Mouse (Mus musculus): ENCODE data around the gene Trub1. TPM values are rescaled to one million over a fixed set of nuclear protein-coding genes. Genes with fewer than 3 reads are reported as not detected.

The Trub1 gene
- total and polyA plus RNA-seq, 2 experiments from 2014 or later = 7.7 to 7.9 TPM

- Histone ChIP-seq H3K4me2 (ENCODE audit: low read depth, low read length) (no peak overlapping the region), H3K27ac (ENCODE audit: low read depth) (no peak overlapping the region), H3K4me3 (ENCODE audit: low read depth, low read length) (no peak overlapping the region), H3K9me3 (replicated peaks; ENCODE audit: control insufficient read depth, low read length) (no peaks in the 10 kb centered on the region), H3K36me3 (replicated peaks; ENCODE audit: control insufficient read depth, insufficient read depth, low read length) (peaks cover 26% of the 10 kb centered on the region), H3K27me3 (ENCODE audit: control insufficient read depth, insufficient read depth, low read length) (no peaks in the 10 kb centered on the region), H3K4me1 (ENCODE audit: control insufficient read depth, insufficient read depth) (no peaks in the 10 kb centered on the region), H3K9ac (replicated peaks; ENCODE audit: low read depth, low read length) (no peak overlapping the region)
- WGBS = 90% methylated on average over 8 of the region's 8 CpGs
- ATAC-seq (ENCODE audit: insufficient read depth, low read depth) = no peak
- no peak for TF ChIP-seq CTCF (IDR thresholded peaks at IDR 0.05; ENCODE audit: low read depth)
- no peak for TF ChIP-seq EP300 (IDR thresholded peaks at IDR 0.05; ENCODE audit: low read depth)
- DNase-seq (ENCODE audit: low spot score) = no peak
These were observed 11.0 kb downstream of the Trub1 start for GRCm38 (mm10) chr19:57463741-57464140.

GRCm38 (mm10) chr19:57465742-57466141 lies 13.0 kb downstream of the Trub1 start:
- TF ChIP-seq EP300 (IDR thresholded peaks at IDR 0.05; ENCODE audit: low read depth) (no peak), CTCF (IDR thresholded peaks at IDR 0.05; ENCODE audit: low read depth) (no peak)
- H3K9ac ChIP-seq (replicated peaks; ENCODE audit: low read depth, low read length) = no peak overlapping the region
- WGBS = 87% methylated on average over 7 of the region's 7 CpGs
- DNase-seq (ENCODE audit: low spot score) (no peak), ATAC-seq (ENCODE audit: insufficient read depth, low read depth) (no peak)
- no peaks in the 10 kb centered on the region for H3K27me3 ChIP-seq (ENCODE audit: control insufficient read depth, insufficient read depth, low read length)
- H3K4me3 ChIP-seq (ENCODE audit: low read depth, low read length) = no peak overlapping the region
- H3K36me3 ChIP-seq (replicated peaks; ENCODE audit: control insufficient read depth, insufficient read depth, low read length) = peaks cover 26% of the 10 kb centered on the region
- no peaks in the 10 kb centered on the region for H3K9me3 ChIP-seq (replicated peaks; ENCODE audit: control insufficient read depth, low read length)
- H3K27ac ChIP-seq (ENCODE audit: low read depth) = no peak overlapping the region
- H3K4me1 ChIP-seq (ENCODE audit: control insufficient read depth, insufficient read depth) = no peaks in the 10 kb centered on the region
- no peak overlapping the region for H3K4me2 ChIP-seq (ENCODE audit: low read depth, low read length)

DNA sequence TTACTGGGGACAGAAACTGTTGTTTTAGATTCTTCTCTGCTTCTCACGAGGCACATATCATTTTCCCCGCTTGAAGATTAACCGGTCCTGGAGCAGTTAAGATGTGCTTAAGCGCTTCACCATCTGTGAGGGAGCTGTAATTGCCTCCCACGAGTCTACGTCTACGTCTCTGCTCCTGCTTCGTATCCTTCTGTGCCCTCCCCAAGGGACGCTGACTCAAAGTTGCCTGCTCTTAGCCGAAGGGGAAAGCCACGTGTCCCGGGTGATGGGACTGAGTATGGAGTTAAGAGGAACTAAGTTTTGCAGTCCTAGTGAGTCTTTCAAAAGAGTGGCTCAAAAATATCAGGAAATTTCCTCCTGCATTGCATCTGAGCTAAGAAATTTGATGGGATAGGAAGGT lies 18.3 kb downstream of the Trub1 start:
- Histone ChIP-seq H3K9ac (replicated peaks; ENCODE audit: low read depth, low read length) (no peak overlapping the region), H3K4me3 (ENCODE audit: low read depth, low read length) (no peak overlapping the region), H3K9me3 (replicated peaks; ENCODE audit: control insufficient read depth, low read length) (no peaks in the 10 kb centered on the region), H3K4me2 (ENCODE audit: low read depth, low read length) (no peak overlapping the region), H3K27me3 (ENCODE audit: control insufficient read depth, insufficient read depth, low read length) (no peaks in the 10 kb centered on the region), H3K4me1 (ENCODE audit: control insufficient read depth, insufficient read depth) (peaks cover 7% of the 10 kb centered on the region), H3K36me3 (replicated peaks; ENCODE audit: control insufficient read depth, insufficient read depth, low read length) (peaks cover 18% of the 10 kb centered on the region), H3K27ac (ENCODE audit: low read depth) (no peak overlapping the region)
- WGBS = 78% methylated on average over 12 of the region's 12 CpGs
- no peak for TF ChIP-seq CTCF (IDR thresholded peaks at IDR 0.05; ENCODE audit: low read depth)
- DNase-seq (ENCODE audit: low spot score) (no peak), ATAC-seq (ENCODE audit: insufficient read depth, low read depth) (no peak)

DNA sequence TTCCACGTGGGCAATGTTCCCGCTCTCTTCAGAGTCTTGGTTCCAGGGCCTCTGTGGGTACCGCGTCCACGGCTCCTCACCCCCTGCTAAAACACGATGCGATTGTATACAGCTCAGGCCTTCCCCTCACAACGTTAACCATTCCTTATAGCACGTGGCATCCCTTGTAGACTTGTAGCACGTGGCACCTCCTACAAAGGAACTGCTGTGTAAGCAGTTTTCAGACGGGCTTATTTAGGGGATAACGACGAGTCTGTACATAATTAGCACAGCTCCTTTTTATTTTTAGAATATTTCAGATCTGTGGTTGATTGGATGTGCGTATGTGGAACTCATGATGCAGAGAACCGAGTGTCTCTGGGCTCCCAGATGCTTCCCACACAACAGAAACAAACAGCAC lies 19.5 kb downstream of the Trub1 start:
- ATAC-seq (ENCODE audit: insufficient read depth, low read depth) (no peak), DNase-seq (ENCODE audit: low spot score) (no peak)
- no peaks in the 10 kb centered on the region for H3K27me3 ChIP-seq (ENCODE audit: control insufficient read depth, insufficient read depth, low read length)
- no peak for TF ChIP-seq EP300 (IDR thresholded peaks at IDR 0.05; ENCODE audit: low read depth)
- TF ChIP-seq CTCF (IDR thresholded peaks at IDR 0.05; ENCODE audit: low read depth) = no peak
- no peak overlapping the region for H3K4me2 ChIP-seq (ENCODE audit: low read depth, low read length)
- H3K4me3 ChIP-seq (ENCODE audit: low read depth, low read length) = no peak overlapping the region
- no peak overlapping the region for H3K9ac ChIP-seq (replicated peaks; ENCODE audit: low read depth, low read length)
- WGBS = 87% methylated on average over 15 of the region's 15 CpGs
- H3K27ac ChIP-seq (ENCODE audit: low read depth) = no peak overlapping the region
- peaks cover 7% of the 10 kb centered on the region for H3K4me1 ChIP-seq (ENCODE audit: control insufficient read depth, insufficient read depth)
- no peaks in the 10 kb centered on the region for H3K9me3 ChIP-seq (replicated peaks; ENCODE audit: control insufficient read depth, low read length)
- H3K36me3 ChIP-seq (replicated peaks; ENCODE audit: control insufficient read depth, insufficient read depth, low read length) = peaks cover 12% of the 10 kb centered on the region

GRCm38 (mm10) chr19:57473301-57473700 lies 20.6 kb downstream of the Trub1 start:
- Histone ChIP-seq H3K4me2 (ENCODE audit: low read depth, low read length) (peak overlapping the region; percentile 50), H3K9me3 (replicated peaks; ENCODE audit: control insufficient read depth, low read length) (no peaks in the 10 kb centered on the region), H3K4me3 (ENCODE audit: low read depth, low read length) (peak overlapping the region; percentile 21; the same call in 1 of the 2 replicates), H3K36me3 (replicated peaks; ENCODE audit: control insufficient read depth, insufficient read depth, low read length) (peaks cover 7% of the 10 kb centered on the region), H3K27ac (ENCODE audit: low read depth) (no peak overlapping the region), H3K27me3 (ENCODE audit: control insufficient read depth, insufficient read depth, low read length) (no peaks in the 10 kb centered on the region), H3K9ac (replicated peaks; ENCODE audit: low read depth, low read length) (no peak overlapping the region), H3K4me1 (ENCODE audit: control insufficient read depth, insufficient read depth) (peaks cover 7% of the 10 kb centered on the region)
- DNase-seq (ENCODE audit: low spot score) (peak; percentile 63), ATAC-seq (ENCODE audit: insufficient read depth, low read depth) (peak; percentile 77)
- WGBS = 29% methylated on average over 16 of the region's 16 CpGs
- TF ChIP-seq CTCF (IDR thresholded peaks at IDR 0.05; ENCODE audit: low read depth) = no peak
- no peak for TF ChIP-seq EP300 (IDR thresholded peaks at IDR 0.05; ENCODE audit: low read depth)

GRCm38 (mm10) chr19:57475298-57475697 lies 22.6 kb downstream of the Trub1 start:
- Histone ChIP-seq H3K4me2 (ENCODE audit: low read depth, low read length) (no peak overlapping the region), H3K9ac (replicated peaks; ENCODE audit: low read depth, low read length) (no peak overlapping the region), H3K36me3 (replicated peaks; ENCODE audit: control insufficient read depth, insufficient read depth, low read length) (peaks cover 3% of the 10 kb centered on the region), H3K9me3 (replicated peaks; ENCODE audit: control insufficient read depth, low read length) (no peaks in the 10 kb centered on the region), H3K27ac (ENCODE audit: low read depth) (no peak overlapping the region), H3K4me3 (ENCODE audit: low read depth, low read length) (no peak overlapping the region), H3K4me1 (ENCODE audit: control insufficient read depth, insufficient read depth) (peaks cover 7% of the 10 kb centered on the region), H3K27me3 (ENCODE audit: control insufficient read depth, insufficient read depth, low read length) (no peaks in the 10 kb centered on the region)
- DNase-seq (ENCODE audit: low spot score) (peak; percentile 20), ATAC-seq (ENCODE audit: insufficient read depth, low read depth) (no peak)
- TF ChIP-seq EP300 (IDR thresholded peaks at IDR 0.05; ENCODE audit: low read depth) (no peak), CTCF (IDR thresholded peaks at IDR 0.05; ENCODE audit: low read depth) (no peak)
- 45% methylated on average over 4 of the region's 4 CpGs for WGBS
